Mouse (Mus musculus) CH12.LX (cell line): ENCODE measurements around the gene Evx2. TPM values are rescaled to one million over a fixed set of nuclear protein-coding genes. Genes with fewer than 3 reads are reported as not detected.

Source experiments
- DNase-seq: peaks from one replicate; pipeline ENCODE4 v3.0.0-alpha.2; 2013; ENCODE audit errors: extremely low read depth
- H3K27ac ChIP-seq: 2 replicates; pipeline ENCODE4 v1.5.1; 2012; ENCODE audit warnings: low read depth, mild to moderate bottlenecking, control low read depth, moderate library complexity; ENCODE audit not compliant: insufficient read depth
- H3K27me3 ChIP-seq: replicated peaks from 2 replicates; pipeline ENCODE3; 2012; ENCODE audit warnings: inconsistent platforms
- H3K36me3 ChIP-seq, 2 experiments: replicated peaks in 1 of 2; 2 replicates each; pipeline versions ENCODE3 to v1.6.1; 2012; ENCODE audit warnings: inconsistent platforms in 1 of 2, low read length in 1 of 2, mild to moderate bottlenecking in 1 of 2, mixed read lengths in 1 of 2, moderate library complexity in 1 of 2; ENCODE audit not compliant: control insufficient read depth in 1 of 2, insufficient read depth in 1 of 2
- H3K4me1 ChIP-seq, 2 experiments: 2 replicates each; pipeline ENCODE4 v1.6.1; 2012; ENCODE audit warnings: inconsistent platforms in 1 of 2, moderate library complexity in 1 of 2; ENCODE audit not compliant: insufficient read depth in 2 of 2, control insufficient read depth in 1 of 2
- H3K4me2 ChIP-seq: 2 replicates; pipeline ENCODE4 v1.6.1; 2012; ENCODE audit warnings: low read depth, mild to moderate bottlenecking, control low read depth; ENCODE audit not compliant: poor library complexity, insufficient read depth, severe bottlenecking
- H3K4me3 ChIP-seq, 3 experiments: fragments of 150-350 bp in 1 of 3; sonication (generic) in 1 of 3; replicated peaks in 1 of 3; 2 replicates each; pipeline versions ENCODE3 to v1.5.1; 2011 to 2012; ENCODE audit warnings: low read depth in 2 of 3, low read length in 2 of 3, mild to moderate bottlenecking in 2 of 3, moderate library complexity in 2 of 3, control low read depth in 1 of 3, improper control_type of control experiment in 1 of 3, inconsistent platforms in 1 of 3, mixed read lengths in 1 of 3; ENCODE audit not compliant: poor library complexity in 1 of 3
- H3K79me2 ChIP-seq: replicated peaks from 2 replicates; pipeline ENCODE4 v1.6.1; 2012; ENCODE audit warnings: mild to moderate bottlenecking, moderate library complexity; ENCODE audit not compliant: control insufficient read depth, poor library complexity, insufficient read depth, severe bottlenecking; ENCODE audit errors: extremely low read depth
- H3K9ac ChIP-seq: 2 replicates; pipeline ENCODE4 v1.6.1; 2012; ENCODE audit warnings: low read depth, mild to moderate bottlenecking, control low read depth, moderate library complexity; ENCODE audit not compliant: insufficient read depth
- H3K9me3 ChIP-seq: replicated peaks from 2 replicates; pipeline ENCODE3; 2012; ENCODE audit warnings: low read length, inconsistent platforms, mixed read lengths
- CHD1 ChIP-seq: IDR thresholded peaks from 2 replicates; pipeline ENCODE4 v1.6.1; 2012; ENCODE audit warnings: low read depth, low read length, improper control_type of control experiment, inconsistent platforms
- CHD2 ChIP-seq: IDR thresholded peaks from 2 replicates; pipeline ENCODE4 v1.6.1; 2011; ENCODE audit warnings: low read length, improper control_type of control experiment
- ELF1 ChIP-seq: IDR thresholded peaks from 2 replicates; pipeline ENCODE4 v1.6.1; 2014; ENCODE audit warnings: low read depth, mild to moderate bottlenecking, inconsistent platforms, low read length, improper control_type of control experiment
- ETS1 ChIP-seq: conservative IDR thresholded peaks from 2 replicates; pipeline ENCODE4 v1.6.1; 2012; ENCODE audit warnings: low read depth, mild to moderate bottlenecking, inconsistent platforms, low read length, improper control_type of control experiment, moderate library complexity
- HCFC1 ChIP-seq: IDR thresholded peaks from 2 replicates; pipeline ENCODE4 v1.6.1; 2012; ENCODE audit warnings: low read depth, mild to moderate bottlenecking, inconsistent platforms, low read length, improper control_type of control experiment
- JUN ChIP-seq: IDR thresholded peaks from 2 replicates; pipeline ENCODE4 v1.6.1; 2011; ENCODE audit warnings: low read depth, mild to moderate bottlenecking, low read length, improper control_type of control experiment, moderate library complexity; ENCODE audit not compliant: insufficient read depth
- KAT2A ChIP-seq: IDR thresholded peaks from 2 replicates; pipeline ENCODE4 v1.6.1; 2012; ENCODE audit warnings: low read length, improper control_type of control experiment, inconsistent platforms; ENCODE audit not compliant: insufficient replicate concordance
- MAX ChIP-seq: IDR thresholded peaks from 2 replicates; pipeline ENCODE4 v1.6.1; 2011; ENCODE audit warnings: low read length, improper control_type of control experiment
- MAZ ChIP-seq: IDR thresholded peaks from 2 replicates; pipeline ENCODE4 v1.6.1; 2012; ENCODE audit warnings: low read depth, mild to moderate bottlenecking, inconsistent platforms, low read length, improper control_type of control experiment, moderate library complexity
- MYC ChIP-seq: IDR thresholded peaks from 2 replicates; pipeline ENCODE4 v1.6.1; 2011; ENCODE audit warnings: low read depth, mild to moderate bottlenecking, improper control_type of control experiment, low read length
- NELFE ChIP-seq: IDR thresholded peaks from 2 replicates; pipeline ENCODE4 v1.6.1; 2011; ENCODE audit warnings: low read depth, low read length, improper control_type of control experiment
- NRF1 ChIP-seq: IDR thresholded peaks from 2 replicates; pipeline ENCODE4 v1.6.1; 2014; ENCODE audit warnings: low read depth, mild to moderate bottlenecking, inconsistent platforms, low read length, improper control_type of control experiment, moderate library complexity
- POLR2A ChIP-seq: IDR thresholded peaks from 2 replicates; pipeline ENCODE4 v1.6.1; 2011; ENCODE audit warnings: low read depth, mild to moderate bottlenecking, improper control_type of control experiment, low read length
- RAD21 ChIP-seq: IDR thresholded peaks from 2 replicates; pipeline ENCODE4 v1.6.1; 2011; ENCODE audit warnings: low read depth, mild to moderate bottlenecking, low read length, improper control_type of control experiment, moderate library complexity
- RCOR1 ChIP-seq: conservative IDR thresholded peaks from 2 replicates; pipeline ENCODE4 v1.6.1; 2012; ENCODE audit warnings: low read depth, mild to moderate bottlenecking, inconsistent platforms, low read length, improper control_type of control experiment
- SIN3A ChIP-seq: IDR thresholded peaks from 2 replicates; pipeline ENCODE4 v1.6.1; 2012; ENCODE audit warnings: low read length, improper control_type of control experiment, inconsistent platforms
- SMC3 ChIP-seq: IDR thresholded peaks from 2 replicates; pipeline ENCODE4 v1.6.1; 2011; ENCODE audit warnings: low read depth, low read length, improper control_type of control experiment
- UBTF ChIP-seq: IDR thresholded peaks from 2 replicates; pipeline ENCODE4 v1.6.1; 2012; ENCODE audit warnings: low read depth, mild to moderate bottlenecking, inconsistent platforms, low read length, improper control_type of control experiment, moderate library complexity
- USF1 ChIP-seq: IDR thresholded peaks from 2 replicates; pipeline ENCODE4 v1.6.1; 2014; ENCODE audit warnings: low read depth, mild to moderate bottlenecking, inconsistent platforms, low read length, improper control_type of control experiment
- ZC3H11A ChIP-seq: IDR thresholded peaks from 2 replicates; pipeline ENCODE4 v1.6.1; 2012; ENCODE audit warnings: low read depth, mild to moderate bottlenecking, inconsistent platforms, low read length, improper control_type of control experiment
- ZKSCAN1 ChIP-seq: IDR thresholded peaks from 2 replicates; pipeline ENCODE4 v1.6.1; 2012; ENCODE audit warnings: low read depth, inconsistent platforms, low read length, improper control_type of control experiment, borderline replicate concordance
- ZMIZ1 ChIP-seq: IDR thresholded peaks from 2 replicates; pipeline ENCODE4 v1.6.1; 2012; ENCODE audit warnings: low read depth, mild to moderate bottlenecking, inconsistent platforms, low read length, improper control_type of control experiment
- ZNF384 ChIP-seq: IDR thresholded peaks from 2 replicates; pipeline ENCODE4 v1.6.1; 2012; ENCODE audit warnings: low read depth, low read length, improper control_type of control experiment, inconsistent platforms
- dilution Hi-C: fragments of 300-500 bp; cut with MboI; formaldehyde crosslinking; loops from 2 replicates; pipeline ENCODE4 v1.14.3; 2020; ENCODE audit warnings: low sequenced_read_pairs; ENCODE audit not compliant: extremely low pct_unique_long_range_greater_than_20kb, extremely low pct_ligation_motif_present
- in situ Hi-C: fragments of 300-500 bp; cut with MboI; formaldehyde crosslinking; loops from 3 replicates; pipeline ENCODE4 v1.14.3; 2019; ENCODE audit warnings: low sequenced_read_pairs, low pct_ligation_motif_present, low pct_unique_long_range_greater_than_20kb, mixed read lengths
- polyA plus RNA-seq: library from polyadenylated mRNA; unstranded; fragments of >175 nt; gene quantifications from 2 replicates; pipeline ENCODE4 v1.2.1, GENCODE M21; 2012; ENCODE audit warnings: low read depth; ENCODE audit not compliant: insufficient read length
- total RNA-seq, 2 experiments: library from RNA; depleted of rRNA; stranded (reverse); fragments of 300-350 nt in 1 of 2; fragments of >200 nt in 1 of 2; gene quantifications; 2 replicates each; pipeline ENCODE4 v1.2.3; 2012 to 2014

Gene Evx2
- total and polyA plus RNA-seq, 3 experiments = not detected

- Histone ChIP-seq H3K9ac (no peak overlapping the region), H3K9me3 (peaks cover 38% of the 10 kb centered on the region), H3K36me3 (no peaks in the 10 kb centered on the region), H3K79me2 (no peaks in the 10 kb centered on the region), H3K4me3 (no peak overlapping the region), H3K27me3 (no peaks in the 10 kb centered on the region), H3K4me2 (no peak overlapping the region), H3K27ac (no peak overlapping the region), H3K4me1 (peaks cover 0 to 1% of the 10 kb centered on the region in 2 experiments; a peak in 1 of 4 replicates)
- in situ Hi-C loops (loop anchor here (25.0 kb wide), 1 partner anchor 1071 kb away; the partner anchor contains the start of gene Chrna1), dilution Hi-C loops (no loop called here)
- no peak for DNase-seq
- no peak for TF ChIP-seq SMC3
- no peak for TF ChIP-seq USF1
- no peak for TF ChIP-seq ZMIZ1
- no peak for TF ChIP-seq POLR2A
- TF ChIP-seq NELFE = no peak
- no peak for TF ChIP-seq UBTF
- no peak for TF ChIP-seq CHD1
- TF ChIP-seq ZNF384 = no peak
- no peak for TF ChIP-seq MAZ
- no peak for TF ChIP-seq CHD2
- TF ChIP-seq HCFC1 = no peak
- no peak for TF ChIP-seq SIN3A
- TF ChIP-seq ZC3H11A = no peak
- no peak for TF ChIP-seq JUN
- no peak for TF ChIP-seq MAX
- TF ChIP-seq RAD21 = no peak
- no peak for TF ChIP-seq ETS1
- no peak for TF ChIP-seq NRF1
- no peak for TF ChIP-seq ZKSCAN1
- TF ChIP-seq ELF1 = no peak
These were observed 1.2 kb downstream of the Evx2 start for GRCm38 (mm10) chr2:74658024-74658666.

- H3K9me3 ChIP-seq = peaks cover 38% of the 10 kb centered on the region
- H3K27me3 ChIP-seq = no peaks in the 10 kb centered on the region
- no peak overlapping the region for H3K27ac ChIP-seq
- no peak overlapping the region for H3K4me2 ChIP-seq
- no peaks in the 10 kb centered on the region for H3K79me2 ChIP-seq
- H3K36me3 ChIP-seq = no peaks in the 10 kb centered on the region
- H3K9ac ChIP-seq = no peak overlapping the region
- TF ChIP-seq RCOR1 (no peak), UBTF (no peak), MYC (no peak), KAT2A (no peak)
- TF ChIP-seq, all 38 proteins: peak for 0
- Histone ChIP-seq H3K4me1 (no peaks in the 10 kb centered on the region), H3K4me3 (no peak overlapping the region)
- DNase-seq = no peak
- in situ Hi-C loops = loop anchor here (25.0 kb wide), 1 partner anchor 1070 kb away; the partner anchor contains the start of gene Chrna1
- dilution Hi-C loops = no loop called here
These were observed 1.9 kb downstream of the Evx2 start for GRCm38 (mm10) chr2:74657251-74658023.
